Mouse (Mus musculus) ES-E14 (cell line): ENCODE data around the gene Gm42791. TPM values are rescaled to one million over a fixed set of nuclear protein-coding genes. Genes with fewer than 3 reads are reported as not detected.

ENCODE experiments used
- DNase-seq: peaks from one replicate; pipeline ENCODE4 v3.0.0-alpha.2; 2013; ENCODE audit warnings: low read depth, low spot score
- H3K27ac ChIP-seq: 2 replicates; pipeline ENCODE4 v1.5.1; 2012; ENCODE audit warnings: low read depth, mild to moderate bottlenecking, low read length, moderate library complexity, mixed read lengths; ENCODE audit not compliant: poor library complexity, insufficient read depth, severe bottlenecking
- H3K36me3 ChIP-seq: 2 replicates; pipeline ENCODE4 v1.6.1; 2012; ENCODE audit warnings: mild to moderate bottlenecking, low read length, moderate library complexity, mixed read lengths; ENCODE audit not compliant: control insufficient read depth, poor library complexity, insufficient read depth, severe bottlenecking
- H3K4me1 ChIP-seq, 2 experiments: fragments of 150-350 bp in 1 of 2; sonication (generic) in 1 of 2; 2 replicates each; pipeline ENCODE4 v1.6.1; 2012; ENCODE audit warnings: low read length in 2 of 2, mild to moderate bottlenecking in 1 of 2, mixed read lengths in 1 of 2; ENCODE audit not compliant: control insufficient read depth in 2 of 2, insufficient read depth in 2 of 2, poor library complexity in 1 of 2
- H3K4me3 ChIP-seq, 2 experiments: fragments of 150-350 bp in 1 of 2; sonication (generic) in 1 of 2; 2 replicates each; pipeline ENCODE4 v1.5.1; 2012; ENCODE audit warnings: low read length in 2 of 2, low read depth in 1 of 2, mild to moderate bottlenecking in 1 of 2, mixed read lengths in 1 of 2; ENCODE audit not compliant: insufficient read depth in 1 of 2, poor library complexity in 1 of 2, severe bottlenecking in 1 of 2
- H3K9ac ChIP-seq: 2 replicates; pipeline ENCODE4 v1.6.1; 2012; ENCODE audit warnings: low read depth, mild to moderate bottlenecking, low read length, mixed read lengths; ENCODE audit not compliant: poor library complexity, insufficient read depth, severe bottlenecking
- H3K9me3 ChIP-seq: fragments of 150-350 bp; sonication (generic); 2 replicates; pipeline ENCODE4 v1.6.1; 2012; ENCODE audit warnings: low read depth, mild to moderate bottlenecking, low read length; ENCODE audit not compliant: control insufficient read depth, insufficient read depth
- CHD2 ChIP-seq: IDR thresholded peaks from 2 replicates; pipeline ENCODE4 v1.6.1; 2014; ENCODE audit warnings: mild to moderate bottlenecking, low read depth, low read length, inconsistent platforms
- HCFC1 ChIP-seq: IDR thresholded peaks from 2 replicates; pipeline ENCODE4 v1.6.1; 2012; ENCODE audit warnings: low read length, inconsistent platforms, borderline replicate concordance; ENCODE audit not compliant: insufficient read depth
- MAFK ChIP-seq: IDR thresholded peaks from 2 replicates; pipeline ENCODE4 v1.6.1; 2014; ENCODE audit warnings: mild to moderate bottlenecking, low read depth, low read length, inconsistent platforms; ENCODE audit not compliant: insufficient read depth
- ZC3H11A ChIP-seq: IDR thresholded peaks from 2 replicates; pipeline ENCODE4 v1.6.1; 2012; ENCODE audit warnings: low read depth, mild to moderate bottlenecking, inconsistent platforms, low read length, borderline replicate concordance
- ZNF384 ChIP-seq: IDR thresholded peaks from 2 replicates; pipeline ENCODE4 v1.6.1; 2012; ENCODE audit warnings: low read depth, low read length, inconsistent platforms
- in situ Hi-C, 2 experiments: fragments of 600-800 bp; cut with MboI; formaldehyde crosslinking; loops; one replicate each; pipeline ENCODE4 v1.15.1; 2025; ENCODE audit warnings: low sequenced_read_pairs in 2 of 2, inconsistent platforms in 1 of 2; ENCODE audit not compliant: unreplicated experiment in 2 of 2
- total RNA-seq: library from RNA; depleted of rRNA; stranded (reverse); fragments of 300-350 nt; gene quantifications from 2 replicates; pipeline ENCODE4 v1.2.3, GENCODE M21; 2012

Gene Gm42791
- total RNA-seq, 1 experiment = not detected

- in situ Hi-C loops = no loop called here
- Histone ChIP-seq H3K4me3 (no peak overlapping the region), H3K36me3 (no peaks in the 10 kb centered on the region), H3K9ac (no peak overlapping the region), H3K4me1 (peaks cover 2 to 5% of the 10 kb centered on the region in 2 experiments; a peak in 1 of 4 replicates), H3K27ac (no peak overlapping the region), H3K9me3 (no peaks in the 10 kb centered on the region)
- no peak for DNase-seq
- TF ChIP-seq ZC3H11A (no peak), HCFC1 (no peak), ZNF384 (no peak), MAFK (no peak), CHD2 (no peak)
These were observed 1.2 kb upstream of the Gm42791 start for GRCm38 (mm10) chr5:148995962-148996708.

DNA sequence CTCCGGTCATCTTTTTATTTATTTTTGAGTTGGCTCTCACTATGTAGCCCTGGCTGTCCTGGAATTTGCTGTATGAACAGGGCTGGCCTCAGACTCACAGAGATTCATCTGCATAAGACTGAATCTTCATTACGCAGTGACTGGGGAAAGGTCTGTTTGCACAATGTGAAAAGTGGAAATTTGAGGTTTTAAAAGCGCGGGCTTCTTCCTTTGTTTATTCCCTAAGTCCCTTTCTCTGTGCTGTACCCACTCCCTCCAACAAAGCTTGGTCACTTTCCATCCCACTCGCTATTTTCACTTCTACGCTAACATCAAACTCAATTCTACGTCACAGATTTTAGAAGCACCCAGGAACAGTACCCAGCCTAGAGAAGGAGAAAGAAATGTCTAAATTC lies 639 bp downstream of the Gm42791 start:
- Histone ChIP-seq H3K36me3 (no peaks in the 10 kb centered on the region), H3K9ac (peak overlapping the region; percentile 65; the same call in 1 of the 2 replicates), H3K9me3 (no peaks in the 10 kb centered on the region), H3K27ac (no peak overlapping the region), H3K4me1 (peaks cover 2 to 6% of the 10 kb centered on the region in 2 experiments; a peak in 2 of 4 replicates), H3K4me3 (peak overlapping the region in 1 of 2 experiments; percentile 49; a peak in 2 of 4 replicates)
- no peak for DNase-seq
- in situ Hi-C loops = no loop called here
- TF ChIP-seq HCFC1 (no peak), MAFK (no peak), ZC3H11A (no peak), ZNF384 (no peak), CHD2 (no peak)

- no peak for DNase-seq
- Histone ChIP-seq H3K36me3 (no peaks in the 10 kb centered on the region), H3K9me3 (no peaks in the 10 kb centered on the region), H3K4me1 (peaks cover 2 to 5% of the 10 kb centered on the region in 2 experiments; a peak in 2 of 4 replicates), H3K27ac (no peak overlapping the region), H3K9ac (no peak overlapping the region), H3K4me3 (no peak overlapping the region)
- no peak for TF ChIP-seq ZC3H11A
- no peak for TF ChIP-seq HCFC1
- no peak for TF ChIP-seq CHD2
- TF ChIP-seq ZNF384 = no peak
- no peak for TF ChIP-seq MAFK
- in situ Hi-C loops = no loop called here
These were observed 2.3 kb downstream of the Gm42791 start for GRCm38 (mm10) chr5:148992598-148992997.

DNA sequence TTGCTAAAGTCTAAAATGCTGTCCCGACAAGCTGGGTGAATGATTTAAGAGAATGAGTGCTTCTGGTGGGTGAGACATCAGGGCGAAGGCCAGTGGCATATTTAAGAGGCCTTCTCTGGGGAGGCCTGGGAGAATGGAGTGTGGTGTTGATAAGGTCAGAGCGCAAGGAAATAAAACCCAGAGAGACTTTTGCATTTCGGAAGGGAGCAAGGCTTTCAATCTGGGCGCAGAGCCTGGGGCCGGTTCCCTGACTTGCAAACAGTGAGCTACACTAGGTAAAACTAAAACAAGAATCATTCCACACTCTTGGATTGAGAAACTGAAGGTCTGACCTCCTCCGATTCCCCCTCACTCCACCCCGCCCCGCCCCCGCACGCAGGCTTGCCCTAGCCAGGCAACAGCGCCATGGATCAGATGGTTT lies 4.0 kb downstream of the Gm42791 start:
- no peak for TF ChIP-seq ZNF384
- H3K4me1 ChIP-seq = peaks cover 7 to 10% of the 10 kb centered on the region in 2 experiments; a peak in 2 of 4 replicates
- no peak for DNase-seq
- no peaks in the 10 kb centered on the region for H3K9me3 ChIP-seq
- H3K4me3 ChIP-seq = no peak overlapping the region
- no peak overlapping the region for H3K9ac ChIP-seq
- no peak overlapping the region for H3K27ac ChIP-seq
- no peaks in the 10 kb centered on the region for H3K36me3 ChIP-seq
- in situ Hi-C loops = no loop called here
